Mouse (Mus musculus): ENCODE results near the gene Psd4.

The Psd4 gene

GRCm38 (mm10) chr2:24367030-24367894 lies at the start of gene Psd4:
Gene Psd4, plus strand, starts transcription at chr2:24367580.
- peak; percentile 87 to 91 for DNase-seq

- no peak for DNase-seq
Observed at GRCm38 (mm10) chr2:24317919-24318598, 49.3 kb upstream of the Psd4 start.

- DNase-seq = peak in 1 of 2 experiments; percentile 24
Observed at GRCm38 (mm10) chr2:24335333-24335732, 32.0 kb upstream of the Psd4 start.

GRCm38 (mm10) chr2:24336545-24336944 lies 30.8 kb upstream of the Psd4 start, which contains the start of gene Il1rn:
Gene Il1rn, plus strand, starts transcription at chr2:24336853.
- DNase-seq = no peak

- no peak for DNase-seq
Observed at GRCm38 (mm10) chr2:24341395-24341885, 25.9 kb upstream of the Psd4 start.

- no peak for DNase-seq
Observed at GRCm38 (mm10) chr2:24344619-24345018, 22.8 kb upstream of the Psd4 start.

GRCm38 (mm10) chr2:24345056-24345455 lies 22.3 kb upstream of the Psd4 start:
- peak in 1 of 2 experiments; percentile 39 for DNase-seq

GRCm38 (mm10) chr2:24347926-24348325 lies 19.5 kb upstream of the Psd4 start:
- DNase-seq = no peak

- DNase-seq = no peak
Observed at GRCm38 (mm10) chr2:24351159-24351558, 16.2 kb upstream of the Psd4 start.

- DNase-seq = no peak
Observed at GRCm38 (mm10) chr2:24353042-24353441, 14.3 kb upstream of the Psd4 start.

- DNase-seq = peak in 1 of 2 experiments; percentile 38
Observed at GRCm38 (mm10) chr2:24357642-24358041, 9.7 kb upstream of the Psd4 start.

GRCm38 (mm10) chr2:24359347-24359746 lies 8.0 kb upstream of the Psd4 start:
- no peak for DNase-seq

- no peak for DNase-seq
Observed at GRCm38 (mm10) chr2:24363818-24364217, 3.6 kb upstream of the Psd4 start.

- DNase-seq = no peak
Observed at GRCm38 (mm10) chr2:24366214-24366975, 985 bp upstream of the Psd4 start.

- no peak for DNase-seq
Observed at GRCm38 (mm10) chr2:24367895-24368261, 498 bp downstream of the Psd4 start.

GRCm38 (mm10) chr2:24378747-24379450 lies 11.5 kb downstream of the Psd4 start:
- DNase-seq = peak; percentile 25 to 55

GRCm38 (mm10) chr2:24382456-24383230 lies 15.3 kb downstream of the Psd4 start:
- DNase-seq = no peak

GRCm38 (mm10) chr2:24383636-24384035 lies 16.3 kb downstream of the Psd4 start:
- no peak for DNase-seq

GRCm38 (mm10) chr2:24384393-24384792 lies 17.0 kb downstream of the Psd4 start:
- no peak for DNase-seq

- DNase-seq = peak; percentile 45 to 56
Observed at GRCm38 (mm10) chr2:24385111-24385961, 18.0 kb downstream of the Psd4 start.
